Mouse (Mus musculus): ENCODE measurements around the gene Osbpl6. TPM values are rescaled to one million over a fixed set of nuclear protein-coding genes. Genes with fewer than 3 reads are reported as not detected.

Gene Osbpl6
- polyA plus RNA-seq, 1 experiment from 2014 or later: 0.23 TPM

- Histone ChIP-seq H3K9me3 (ENCODE audit: low read length) (no peaks in the 10 kb centered on the region), H3K4me2 (ENCODE audit: low read depth, low read length) (no peak overlapping the region), H3K4me3 (ENCODE audit: low read depth, low read length) (no peak overlapping the region), H3K4me1 (ENCODE audit: insufficient read depth) (no peaks in the 10 kb centered on the region), H3K27me3 (ENCODE audit: insufficient read depth, low read length) (no peaks in the 10 kb centered on the region), H3K27ac (ENCODE audit: low read depth) (no peak overlapping the region), H3K9ac (replicated peaks) (no peak overlapping the region), H3K36me3 (replicated peaks; ENCODE audit: insufficient read depth, low read length) (no peaks in the 10 kb centered on the region)
- 69% methylated on average over 3 of the region's 3 CpGs for whole genome bisulfite sequencing (ENCODE audit: insufficient replicate concordance)
- no peak for ATAC-seq
- DNase-seq: no peak
- TF ChIP-seq EP300 (IDR thresholded peaks at IDR 0.05; ENCODE audit: low read depth) (no peak), CTCF (IDR thresholded peaks at IDR 0.05; ENCODE audit: low read depth) (no peak)
Measured at GRCm38 (mm10) chr2:76430539-76430938, 24.2 kb downstream of the Osbpl6 start.

DNA sequence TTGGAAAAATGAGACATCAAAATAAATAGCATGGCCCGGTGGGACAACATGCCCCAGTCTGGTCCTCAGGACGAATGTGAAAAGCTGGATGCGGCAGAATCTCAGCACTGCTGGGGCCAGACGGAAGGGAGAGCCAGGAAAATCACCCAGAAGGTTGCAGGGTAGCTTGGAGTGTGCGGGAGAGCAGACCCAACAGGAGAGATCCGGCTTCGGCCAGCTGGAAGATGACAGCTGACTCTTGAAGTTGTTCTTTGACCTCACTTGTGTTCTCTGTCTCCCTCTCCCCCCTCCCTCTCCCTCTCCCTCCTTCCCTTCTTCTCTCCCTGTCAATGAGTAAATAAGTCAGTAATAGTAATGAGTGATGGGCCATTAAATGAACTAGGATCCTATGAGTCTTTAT lies 27.9 kb downstream of the Osbpl6 start:
- 71% methylated on average over 7 of the region's 7 CpGs for WGBS (ENCODE audit: insufficient replicate concordance)
- no peak overlapping the region for H3K9ac ChIP-seq (replicated peaks)
- TF ChIP-seq CTCF (IDR thresholded peaks at IDR 0.05; ENCODE audit: low read depth): no peak
- no peak for TF ChIP-seq EP300 (IDR thresholded peaks at IDR 0.05; ENCODE audit: low read depth)
- no peaks in the 10 kb centered on the region for H3K27me3 ChIP-seq (ENCODE audit: insufficient read depth, low read length)
- H3K4me2 ChIP-seq (ENCODE audit: low read depth, low read length): no peak overlapping the region
- H3K36me3 ChIP-seq (replicated peaks; ENCODE audit: insufficient read depth, low read length): no peaks in the 10 kb centered on the region
- DNase-seq (no peak), ATAC-seq (no peak)
- no peak overlapping the region for H3K4me3 ChIP-seq (ENCODE audit: low read depth, low read length)
- no peak overlapping the region for H3K27ac ChIP-seq (ENCODE audit: low read depth)
- no peaks in the 10 kb centered on the region for H3K9me3 ChIP-seq (ENCODE audit: low read length)
- H3K4me1 ChIP-seq (ENCODE audit: insufficient read depth): no peaks in the 10 kb centered on the region

DNA sequence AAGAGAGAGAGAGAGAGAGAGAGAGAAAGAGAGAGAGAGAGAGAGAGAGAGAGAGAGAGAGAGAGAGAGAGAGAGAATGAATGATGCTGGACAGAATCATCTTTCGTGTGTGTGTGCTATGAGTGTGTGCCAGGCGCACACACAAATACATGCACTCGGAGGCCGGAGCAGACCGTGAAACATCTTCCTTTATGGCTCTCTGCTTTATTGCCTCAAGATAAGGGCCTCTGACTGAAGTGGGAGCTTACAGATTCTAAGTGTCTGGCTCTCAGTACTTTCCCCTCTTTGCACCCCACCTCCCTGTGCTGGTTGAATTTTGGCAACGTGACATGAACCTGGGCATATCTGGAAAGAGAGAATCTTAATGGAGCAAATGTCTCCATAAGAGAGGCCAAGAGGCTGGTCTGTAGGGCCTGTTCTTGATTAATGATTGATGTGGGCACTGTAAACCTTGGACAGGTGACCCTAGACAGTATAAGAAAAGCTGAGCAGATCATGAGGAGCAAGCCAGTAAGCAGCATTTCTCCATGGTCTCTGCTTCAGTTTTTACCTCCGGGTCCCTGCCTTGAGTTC lies 29.4 kb downstream of the Osbpl6 start:
- no peak for DNase-seq
- ATAC-seq: no peak
- no peak overlapping the region for H3K4me2 ChIP-seq (ENCODE audit: low read depth, low read length)
- H3K4me3 ChIP-seq (ENCODE audit: low read depth, low read length): no peak overlapping the region
- TF ChIP-seq EP300 (IDR thresholded peaks at IDR 0.05; ENCODE audit: low read depth): no peak
- no peak for TF ChIP-seq CTCF (IDR thresholded peaks at IDR 0.05; ENCODE audit: low read depth)
- no peak overlapping the region for H3K27ac ChIP-seq (ENCODE audit: low read depth)
- H3K9me3 ChIP-seq (ENCODE audit: low read length): no peaks in the 10 kb centered on the region
- no peaks in the 10 kb centered on the region for H3K27me3 ChIP-seq (ENCODE audit: insufficient read depth, low read length)
- WGBS (ENCODE audit: insufficient replicate concordance): 74% methylated on average over 7 of the region's 7 CpGs
- H3K36me3 ChIP-seq (replicated peaks; ENCODE audit: insufficient read depth, low read length): no peaks in the 10 kb centered on the region
- H3K9ac ChIP-seq (replicated peaks): no peak overlapping the region
- H3K4me1 ChIP-seq (ENCODE audit: insufficient read depth): no peaks in the 10 kb centered on the region

GRCm38 (mm10) chr2:76437372-76437771 lies 31.1 kb downstream of the Osbpl6 start:
- TF ChIP-seq EP300 (IDR thresholded peaks at IDR 0.05; ENCODE audit: low read depth) (no peak), CTCF (IDR thresholded peaks at IDR 0.05; ENCODE audit: low read depth) (no peak)
- 79% methylated on average over 2 of the region's 2 CpGs for WGBS (ENCODE audit: insufficient replicate concordance)
- Histone ChIP-seq H3K4me2 (ENCODE audit: low read depth, low read length) (no peak overlapping the region), H3K4me1 (ENCODE audit: insufficient read depth) (no peaks in the 10 kb centered on the region), H3K4me3 (ENCODE audit: low read depth, low read length) (no peak overlapping the region), H3K27me3 (ENCODE audit: insufficient read depth, low read length) (no peaks in the 10 kb centered on the region), H3K36me3 (replicated peaks; ENCODE audit: insufficient read depth, low read length) (no peaks in the 10 kb centered on the region), H3K27ac (ENCODE audit: low read depth) (no peak overlapping the region), H3K9me3 (ENCODE audit: low read length) (no peaks in the 10 kb centered on the region), H3K9ac (replicated peaks) (no peak overlapping the region)
- DNase-seq (no peak), ATAC-seq (no peak)

DNA sequence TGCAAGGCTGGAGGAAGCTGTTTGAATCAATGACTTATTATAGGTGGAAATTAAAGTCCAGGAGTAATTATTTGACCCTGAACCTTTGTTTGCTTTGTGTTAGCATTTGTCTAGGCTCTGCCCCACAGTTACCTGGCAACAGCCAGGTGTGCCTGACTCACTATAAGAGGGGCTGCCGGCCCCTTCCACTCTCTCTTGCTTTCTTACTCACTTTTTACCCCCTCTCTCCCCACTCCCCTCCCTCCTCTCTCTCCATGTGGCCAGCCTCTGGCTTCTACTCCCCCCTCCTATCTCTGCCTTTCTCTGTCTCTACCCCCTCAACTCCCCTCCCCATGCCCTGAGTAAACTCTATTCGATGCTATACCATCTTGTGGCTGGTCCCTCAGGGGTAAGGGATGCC lies 33.2 kb downstream of the Osbpl6 start:
- ATAC-seq: no peak
- H3K9me3 ChIP-seq (ENCODE audit: low read length): no peaks in the 10 kb centered on the region
- 55% methylated on average over 2 of the region's 2 CpGs for WGBS (ENCODE audit: insufficient replicate concordance)
- H3K9ac ChIP-seq (replicated peaks): no peak overlapping the region
- no peak for TF ChIP-seq CTCF (IDR thresholded peaks at IDR 0.05; ENCODE audit: low read depth)
- TF ChIP-seq EP300 (IDR thresholded peaks at IDR 0.05; ENCODE audit: low read depth): no peak
- H3K4me2 ChIP-seq (ENCODE audit: low read depth, low read length): no peak overlapping the region
- H3K4me3 ChIP-seq (ENCODE audit: low read depth, low read length): no peak overlapping the region
- no peaks in the 10 kb centered on the region for H3K27me3 ChIP-seq (ENCODE audit: insufficient read depth, low read length)
- H3K36me3 ChIP-seq (replicated peaks; ENCODE audit: insufficient read depth, low read length): no peaks in the 10 kb centered on the region
- no peak overlapping the region for H3K27ac ChIP-seq (ENCODE audit: low read depth)
- H3K4me1 ChIP-seq (ENCODE audit: insufficient read depth): no peaks in the 10 kb centered on the region
- no peak for DNase-seq

DNA sequence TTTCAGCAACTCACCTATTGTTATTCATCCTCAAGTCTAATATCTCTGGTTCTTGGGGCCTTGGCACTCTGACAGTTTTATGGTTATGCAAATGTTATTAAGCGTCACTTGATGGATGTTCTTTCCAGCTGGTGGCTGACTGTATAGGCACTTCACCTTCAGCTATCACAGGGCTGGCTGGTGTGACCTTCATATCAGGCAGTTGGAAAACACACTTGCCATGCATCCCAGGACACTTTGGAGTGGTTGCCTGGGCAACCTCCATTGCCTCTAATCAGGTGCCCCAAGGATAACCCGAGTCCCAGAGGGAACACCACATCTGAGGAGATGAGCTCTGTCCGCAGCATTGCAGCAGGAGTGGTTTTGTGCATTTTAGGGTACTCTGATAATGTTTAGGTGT lies 35.8 kb downstream of the Osbpl6 start:
- TF ChIP-seq CTCF (IDR thresholded peaks at IDR 0.05; ENCODE audit: low read depth) (no peak), EP300 (IDR thresholded peaks at IDR 0.05; ENCODE audit: low read depth) (no peak)
- DNase-seq: no peak
- H3K4me2 ChIP-seq (ENCODE audit: low read depth, low read length): no peak overlapping the region
- no peaks in the 10 kb centered on the region for H3K36me3 ChIP-seq (replicated peaks; ENCODE audit: insufficient read depth, low read length)
- no peak for ATAC-seq
- no peaks in the 10 kb centered on the region for H3K9me3 ChIP-seq (ENCODE audit: low read length)
- H3K4me3 ChIP-seq (ENCODE audit: low read depth, low read length): no peak overlapping the region
- H3K27ac ChIP-seq (ENCODE audit: low read depth): no peak overlapping the region
- H3K9ac ChIP-seq (replicated peaks): no peak overlapping the region
- no peaks in the 10 kb centered on the region for H3K27me3 ChIP-seq (ENCODE audit: insufficient read depth, low read length)
- 57% methylated on average over 3 of the region's 3 CpGs for WGBS (ENCODE audit: insufficient replicate concordance)
- H3K4me1 ChIP-seq (ENCODE audit: insufficient read depth): no peaks in the 10 kb centered on the region
